Mouse (Mus musculus) testis, adult 10 weeks (tissue): Measurements from ENCODE around the gene Fbxl22. TPM values are rescaled to one million over a fixed set of nuclear protein-coding genes. Genes with fewer than 3 reads are reported as not detected.

Experiments used
- polyA plus RNA-seq: library from polyadenylated mRNA; stranded (reverse); fragments of 350-450 nt; fragmentation: Illumina TruSeq; extraction: RNeasy Lipid Tissue Mini Kit (QIAGEN cat#74804); gene quantifications from one replicate; pipeline ENCODE4 v1.2.3, GENCODE M21; 2014; ENCODE audit warnings: low read depth, low replicate concordance

Fbxl22 gene
- 0.21 TPM for polyA plus RNA-seq

DNA sequence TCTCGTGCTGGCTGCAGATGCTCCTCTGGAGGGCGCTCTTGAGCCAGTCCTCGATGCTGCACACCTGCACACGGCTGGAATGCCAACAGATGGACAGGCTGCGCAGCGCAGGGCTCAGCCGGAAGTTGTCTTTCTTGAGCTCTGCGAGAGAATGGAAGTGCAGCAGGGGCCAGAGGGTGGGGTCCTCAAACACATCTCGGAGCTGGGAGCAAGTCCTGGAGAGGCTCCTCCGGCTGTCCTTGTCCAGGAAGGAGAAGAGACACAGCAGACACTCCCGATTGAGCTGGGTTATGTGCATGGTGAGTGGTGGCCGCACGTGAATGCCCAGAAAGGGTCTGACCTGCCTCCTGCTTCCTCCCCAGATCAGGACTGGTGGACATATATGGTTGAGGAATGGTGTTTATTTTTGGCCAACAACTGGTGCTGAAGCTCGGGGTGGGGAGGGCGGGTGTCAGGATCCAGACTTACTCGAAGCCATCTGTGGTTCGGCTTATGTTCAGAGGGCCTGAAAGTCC lies at the start of gene Fbxl22:
Fbxl22 (minus strand) TSS at position 338 of the 515 bp plus-strand sequence.

Other genes with a start within 250 kb of the Fbxl22 start
- gene Herc1, start 164.1 kb downstream of the Fbxl22 start, polyA plus RNA-seq = 37.7 TPM
- gene Usp3, start 78.5 kb upstream of the Fbxl22 start, polyA plus RNA-seq = 56.3 TPM
- 0.67 TPM for gene Car12, start 199.1 kb upstream of the Fbxl22 start, polyA plus RNA-seq